Mouse (Mus musculus): ENCODE measurements around the gene Esrra.

DNA sequence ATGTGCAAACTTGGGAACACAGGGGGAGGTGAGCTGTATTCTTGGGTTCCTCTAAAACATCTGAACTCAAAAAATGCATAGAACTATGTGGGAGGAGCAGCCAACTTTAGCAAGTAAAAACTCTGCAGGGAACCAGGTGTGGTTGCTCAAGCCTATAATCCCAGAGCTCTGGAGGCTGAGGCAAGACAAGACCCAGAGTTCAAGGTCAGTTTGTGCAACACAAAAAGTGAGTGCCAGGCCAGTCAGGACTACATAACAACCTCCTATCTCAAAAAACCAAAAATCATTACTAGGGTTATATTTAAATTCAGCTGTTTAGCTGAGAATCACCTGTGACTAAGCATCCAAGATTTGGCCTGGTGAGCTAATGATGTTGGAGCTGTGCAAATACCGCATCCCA, 10.4 kb upstream of the Esrra start:
- TF ChIP-seq CTCF (IDR thresholded peaks at IDR 0.05; ENCODE audit: low read depth, low read length) (no peak), POLR2A (IDR thresholded peaks at IDR 0.05; ENCODE audit: insufficient read depth, low read length) (no peak), EP300 (IDR thresholded peaks at IDR 0.05; ENCODE audit: insufficient read depth, low read depth, low read length) (no peak)
